18 mouse cellular contexts compared by ENCODE assay signal in genomic region chr3:40666109-40666508, GRCm38 (mm10). TPM values are rescaled to one million over a fixed set of nuclear protein-coding genes. Genes with fewer than 3 reads are reported as not detected.
DNase-seq lines count a peak whose midpoint lies in the region.
"Had no signal": no experiment of that assay in that cellular context is flagged by ENCODE, and none has a peak within 500 bp of the region (broad histone marks: within the 10 kb centered on the region; RNA-seq: fewer than 3 reads in every experiment).

No protein-coding gene starts in this region.

- peak; percentile 74 for DNase-seq in adrenal gland, postnatal 10 days
- no peak for DNase-seq in adrenal gland, adult 18-20 months (ENCODE audit: low spot score in 2 of 2)
- DNase-seq in heart, adult 11 months, result peak; percentile 93
- DNase-seq in heart, embryonic 10.5 days (ENCODE audit: low spot score), result no peak
- peak; percentile 65 for DNase-seq in cerebellum, adult 9-11 months
- peak; percentile 29 to 33 for DNase-seq in gastrocnemius, postnatal 36 days
- no peak for DNase-seq in left cerebral cortex, adult 8-10 months (ENCODE audit: low spot score in 2 of 2)
- no peak for DNase-seq in lung, adult 18-20 months
- DNase-seq: kidney, postnatal 14 days; liver, postnatal 0 days; midbrain, embryonic 14.5 days; thymus, postnatal 14 days had no signal

- peaks cover 4% of the 10 kb centered on the region; the same call in 1 of the 2 replicates for H3K4me1 ChIP-seq in heart, embryonic 10.5 days
- H3K4me1 ChIP-seq: embryonic facial prominence, embryonic 12.5 days; hindbrain, embryonic 12.5 days; limb, embryonic 12.5 days had no signal

- no peak overlapping the region for H3K27ac ChIP-seq in heart, embryonic 10.5 days
- H3K27ac ChIP-seq: embryonic facial prominence, embryonic 12.5 days; hindbrain, embryonic 12.5 days; limb, embryonic 12.5 days; macrophage had no signal

- no peaks in the 10 kb centered on the region for H3K27me3 ChIP-seq in heart, embryonic 10.5 days (ENCODE audit: insufficient read depth, poor library complexity, severe bottlenecking)
- H3K27me3 ChIP-seq: embryonic facial prominence, embryonic 12.5 days; heart, embryonic 13.5 days; hindbrain, embryonic 12.5 days; limb, embryonic 12.5 days had no signal

- WGBS in heart, embryonic 10.5 days, result 82% methylated on average over 4 of the region's 4 CpGs

- intact Hi-C loops in gastrocnemius, postnatal 36 days (cut with DNase I), result no loop called here

- no peak overlapping the region for H3K4me3 ChIP-seq in heart, embryonic 10.5 days
- H3K4me3 ChIP-seq: embryonic facial prominence, embryonic 12.5 days; heart, embryonic 13.5 days; hindbrain, embryonic 12.5 days; limb, embryonic 12.5 days had no signal

- H3K36me3 ChIP-seq in heart, embryonic 10.5 days, result peaks cover 15% of the 10 kb centered on the region; the same call in 1 of the 2 replicates

- no peaks in the 10 kb centered on the region for H3K9me3 ChIP-seq in heart, embryonic 10.5 days
- H3K9me3 ChIP-seq: embryonic facial prominence, embryonic 12.5 days; heart, embryonic 13.5 days; hindbrain, embryonic 12.5 days; limb, embryonic 12.5 days had no signal

RNA-seq across cellular contexts. Expression of gene Slc25a31, which starts 42.5 kb away (rescaled TPM):
- under 1 TPM; 0.12 to 0.21 TPM for total RNA-seq in adrenal gland, postnatal 10 days (2021)
- not detected for total RNA-seq in adrenal gland, adult 18-20 months (2021)
- 0.21 and 0.35 TPM in 2 replicates for polyA plus RNA-seq in heart, embryonic 10.5 days (2016; fragmentation: Nextera tagmentation; extraction: Ambion mirVana)
- total RNA-seq in gastrocnemius, postnatal 36 days (2021), result not detected
- total RNA-seq in left cerebral cortex, adult 8-10 months (2022), result under 1 TPM in 3 of 4 experiments, not detected in 1; 0.30 to 0.34 (median 0.33) TPM
- polyA plus RNA-seq: stomach, embryonic 14.5 days had no signal

Comparison
In these comparisons a context has a peak if more than half of its experiments do, and no peak if none do; other contexts are left out.
1. DNase-seq: peak in adrenal gland, postnatal 10 days (single experiment), heart, adult 11 months (single experiment), cerebellum, adult 9-11 months (single experiment) and gastrocnemius, postnatal 36 days (2 of 2); none in adrenal gland, adult 18-20 months (0 of 2), heart, embryonic 10.5 days (single experiment), left cerebral cortex, adult 8-10 months (0 of 2) and lung, adult 18-20 months (0 of 2).